In genomic region chr7:4899649-4900522, GRCm38 (mm10) we compare ENCODE assay signal across 9 mouse cellular contexts. TPM values are rescaled to one million over a fixed set of nuclear protein-coding genes. Genes with fewer than 3 reads are reported as not detected.
DNase-seq lines count a peak whose midpoint lies in the region; ATAC-seq and TF ChIP-seq lines count a peak whose summit lies in the region.
"Had no signal": no experiment of that assay in that cellular context is flagged by ENCODE, and none has a peak within 500 bp of the region (broad histone marks: within the 10 kb centered on the region; RNA-seq: fewer than 3 reads in every experiment).

No protein-coding gene starts in this region.

- peak overlapping the region; percentile 17; the same call in 1 of the 2 replicates for H3K9ac ChIP-seq in kidney, embryonic 15.5 days
- no peak overlapping the region; the same call in 1 of the 2 replicates for H3K9ac ChIP-seq in limb, embryonic 12.5 days (replicated peaks)
- H3K9ac ChIP-seq in midbrain, embryonic 16.5 days (ENCODE audit: low read depth, low read length), result peak overlapping the region; percentile 62

- H3K4me2 ChIP-seq in kidney, embryonic 15.5 days, result peak overlapping the region; percentile 63
- H3K4me2 ChIP-seq in limb, embryonic 12.5 days, result peak overlapping the region; percentile 50
- peak overlapping the region; percentile 60 for H3K4me2 ChIP-seq in midbrain, embryonic 16.5 days (ENCODE audit: low read length)

- peaks cover 3% of the 10 kb centered on the region; the same call in 1 of the 2 replicates for H3K9me3 ChIP-seq in kidney, embryonic 15.5 days (replicated peaks)
- peaks cover 3% of the 10 kb centered on the region for H3K9me3 ChIP-seq in heart, embryonic 10.5 days
- peaks cover 4% of the 10 kb centered on the region for H3K9me3 ChIP-seq in limb, embryonic 12.5 days
- no peaks in the 10 kb centered on the region for H3K9me3 ChIP-seq in midbrain, embryonic 16.5 days (replicated peaks; ENCODE audit: control insufficient read depth, low read length, poor library complexity, severe bottlenecking)

- peaks cover 18% of the 10 kb centered on the region for H3K4me1 ChIP-seq in kidney, embryonic 15.5 days
- H3K4me1 ChIP-seq in cortical plate, adult 2 months (ENCODE audit: control insufficient read depth, insufficient read depth, low read length), result peaks cover 2% of the 10 kb centered on the region
- peaks cover 12% of the 10 kb centered on the region for H3K4me1 ChIP-seq in heart, embryonic 10.5 days
- H3K4me1 ChIP-seq in limb, embryonic 12.5 days (replicated peaks), result 0 out of 2 replicates have a peak, but pooled peaks cover 2% of the 10 kb centered on the region
- peaks cover 11% of the 10 kb centered on the region for H3K4me1 ChIP-seq in midbrain, embryonic 16.5 days (ENCODE audit: control insufficient read depth, insufficient read depth, low read length)

- no peak for TF ChIP-seq POLR2A in cortical plate, adult 2 months (IDR thresholded peaks at IDR 0.05; ENCODE audit: extremely low read depth, insufficient read depth, low read length)

- 4% methylated on average over 19 of the region's 19 CpGs for WGBS in kidney, embryonic 15.5 days
- 7% methylated on average over 19 of the region's 19 CpGs for WGBS in heart, embryonic 10.5 days
- 7% methylated on average over 19 of the region's 19 CpGs for WGBS in limb, embryonic 12.5 days
- WGBS in midbrain, embryonic 16.5 days, result 6% methylated on average over 19 of the region's 19 CpGs

- peak overlapping the region; percentile 35 for H3K4me3 ChIP-seq in kidney, embryonic 15.5 days (replicated peaks)
- H3K4me3 ChIP-seq in cortical plate, adult 2 months (ENCODE audit: insufficient read depth, low read length), result peak overlapping the region; percentile 10
- H3K4me3 ChIP-seq in heart, embryonic 10.5 days, result peak overlapping the region; percentile 51
- peak overlapping the region; percentile 16 for H3K4me3 ChIP-seq in limb, embryonic 12.5 days (replicated peaks)
- peak overlapping the region; percentile 34 for H3K4me3 ChIP-seq in midbrain, embryonic 16.5 days (ENCODE audit: low read depth, low read length)

- no peak overlapping the region for H3K27ac ChIP-seq in kidney, embryonic 15.5 days
- H3K27ac ChIP-seq in cortical plate, adult 2 months (ENCODE audit: insufficient read depth, low read length), result no peak overlapping the region
- H3K27ac ChIP-seq in heart, embryonic 10.5 days, result peak overlapping the region; percentile 87
- no peak overlapping the region for H3K27ac ChIP-seq in limb, embryonic 12.5 days
- peak overlapping the region; percentile 14; the same call in 1 of the 2 replicates for H3K27ac ChIP-seq in midbrain, embryonic 16.5 days (ENCODE audit: low read length)

- TF ChIP-seq CTCF in cortical plate, adult 2 months (IDR thresholded peaks at IDR 0.05; ENCODE audit: extremely low read depth, insufficient read depth, low read length), result no peak

- ATAC-seq in kidney, embryonic 15.5 days (replicated peaks; ENCODE audit: low FRiP score), result peak; percentile 13; the same call in 1 of the 2 replicates
- no peak for ATAC-seq in limb, embryonic 12.5 days (ENCODE audit: insufficient number of reproducible peaks, insufficient read depth, low FRiP score, low TSS enrichment, low read depth)
- ATAC-seq in midbrain, embryonic 16.5 days, result peak; percentile 74

- H3K27me3 ChIP-seq in kidney, embryonic 15.5 days, result no peaks in the 10 kb centered on the region
- peaks cover 6% of the 10 kb centered on the region; the same call in 1 of the 2 replicates for H3K27me3 ChIP-seq in heart, embryonic 10.5 days (ENCODE audit: insufficient read depth, poor library complexity, severe bottlenecking)
- H3K27me3 ChIP-seq in limb, embryonic 12.5 days, result peaks cover 33% of the 10 kb centered on the region
- no peaks in the 10 kb centered on the region for H3K27me3 ChIP-seq in midbrain, embryonic 16.5 days (ENCODE audit: control insufficient read depth, insufficient read depth, low read depth, low read length)

- no peaks in the 10 kb centered on the region for H3K36me3 ChIP-seq in kidney, embryonic 15.5 days
- no peaks in the 10 kb centered on the region for H3K36me3 ChIP-seq in heart, embryonic 10.5 days
- H3K36me3 ChIP-seq in limb, embryonic 12.5 days, result no peaks in the 10 kb centered on the region
- H3K36me3 ChIP-seq in midbrain, embryonic 16.5 days (ENCODE audit: control insufficient read depth, insufficient read depth, low read length), result no peaks in the 10 kb centered on the region

- no peak for DNase-seq in kidney, adult 11 months
- DNase-seq in heart, embryonic 10.5 days (ENCODE audit: low spot score), result no peak
- DNase-seq in right cerebral cortex, adult 2 months (ENCODE audit: low spot score in 2 of 2), result no peak
- no peak for DNase-seq in right cerebral cortex, postnatal 36 days (ENCODE audit: low spot score in 2 of 2)

RNA-seq across cellular contexts. Expression of gene Gm36210, which starts 6.4 kb away (rescaled TPM):
- not detected in 2 replicates for polyA plus RNA-seq in kidney, embryonic 15.5 days (2015; fragmentation: Nextera tagmentation; extraction: Ambion mirVana)
- 0.31 and 0.32 TPM in 2 replicates for polyA plus RNA-seq in cortical plate, adult 2 months (2012; rRNA removed)
- 0.18 and 0.36 TPM in 2 replicates for polyA plus RNA-seq in heart, embryonic 10.5 days (2016; fragmentation: Nextera tagmentation; extraction: Ambion mirVana)
- not detected in 2 replicates for polyA plus RNA-seq in limb, embryonic 12.5 days (2016; fragmentation: Nextera tagmentation; extraction: Ambion mirVana)
- polyA plus RNA-seq in midbrain, embryonic 16.5 days (2015; fragmentation: Nextera tagmentation; extraction: Ambion mirVana), result 0.32 and 0.38 TPM in 2 replicates
- polyA plus RNA-seq: large intestine, adult 2 months had no signal

RNA-seq across cellular contexts. Expression of gene Zfp628, which starts 15.1 kb away (rescaled TPM):
- polyA plus RNA-seq in kidney, embryonic 15.5 days (2015; fragmentation: Nextera tagmentation; extraction: Ambion mirVana), result 4.0 and 4.1 TPM in 2 replicates
- polyA plus RNA-seq in cortical plate, adult 2 months (2012; rRNA removed), result 9.7 TPM in 2 replicates
- polyA plus RNA-seq in heart, embryonic 10.5 days (2016; fragmentation: Nextera tagmentation; extraction: Ambion mirVana), result 2.9 and 3.5 TPM in 2 replicates
- 3.6 and 4.2 TPM in 2 replicates for polyA plus RNA-seq in limb, embryonic 12.5 days (2016; fragmentation: Nextera tagmentation; extraction: Ambion mirVana)
- polyA plus RNA-seq in midbrain, embryonic 16.5 days (2015; fragmentation: Nextera tagmentation; extraction: Ambion mirVana), result 3.1 and 3.6 TPM in 2 replicates

RNA-seq across cellular contexts. Expression of gene Nat14, which starts 21.9 kb away (rescaled TPM):
- 4.2 and 5.3 TPM in 2 replicates for polyA plus RNA-seq in kidney, embryonic 15.5 days (2015; fragmentation: Nextera tagmentation; extraction: Ambion mirVana)
- polyA plus RNA-seq in cortical plate, adult 2 months (2012; rRNA removed), result 91.7 and 94.0 TPM in 2 replicates
- polyA plus RNA-seq in heart, embryonic 10.5 days (2016; fragmentation: Nextera tagmentation; extraction: Ambion mirVana), result 4.3 and 5.5 TPM in 2 replicates
- polyA plus RNA-seq in limb, embryonic 12.5 days (2016; fragmentation: Nextera tagmentation; extraction: Ambion mirVana), result 3.1 and 4.4 TPM in 2 replicates
- polyA plus RNA-seq in midbrain, embryonic 16.5 days (2015; fragmentation: Nextera tagmentation; extraction: Ambion mirVana), result 48.2 and 49.4 TPM in 2 replicates

RNA-seq across cellular contexts. Expression of gene Isoc2a, which starts 22.9 kb away (rescaled TPM):
- 0.93 and 1.2 TPM in 2 replicates for polyA plus RNA-seq in kidney, embryonic 15.5 days (2015; fragmentation: Nextera tagmentation; extraction: Ambion mirVana)
- polyA plus RNA-seq in cortical plate, adult 2 months (2012; rRNA removed), result 11.7 and 11.8 TPM in 2 replicates
- polyA plus RNA-seq in heart, embryonic 10.5 days (2016; fragmentation: Nextera tagmentation; extraction: Ambion mirVana), result 1.3 TPM in 2 replicates
- 0.97 and 1.3 TPM in 2 replicates for polyA plus RNA-seq in limb, embryonic 12.5 days (2016; fragmentation: Nextera tagmentation; extraction: Ambion mirVana)
- 0.46 and 0.57 TPM in 2 replicates for polyA plus RNA-seq in midbrain, embryonic 16.5 days (2015; fragmentation: Nextera tagmentation; extraction: Ambion mirVana)

RNA-seq across cellular contexts. Expression of gene Ssc5d, which starts 25.7 kb away (rescaled TPM):
- polyA plus RNA-seq in kidney, embryonic 15.5 days (2015; fragmentation: Nextera tagmentation; extraction: Ambion mirVana), result 1.9 and 2.7 TPM in 2 replicates
- 3.8 and 4.1 TPM in 2 replicates for polyA plus RNA-seq in cortical plate, adult 2 months (2012; rRNA removed)
- polyA plus RNA-seq in heart, embryonic 10.5 days (2016; fragmentation: Nextera tagmentation; extraction: Ambion mirVana), result 1.2 and 1.6 TPM in 2 replicates
- polyA plus RNA-seq in limb, embryonic 12.5 days (2016; fragmentation: Nextera tagmentation; extraction: Ambion mirVana), result 2.5 and 3.1 TPM in 2 replicates
- polyA plus RNA-seq in midbrain, embryonic 16.5 days (2015; fragmentation: Nextera tagmentation; extraction: Ambion mirVana), result 0.72 and 0.85 TPM in 2 replicates

Comparison
In these comparisons a context has a peak if more than half of its experiments do, and no peak if none do; other contexts are left out.
1. H3K27ac ChIP-seq: peak in heart, embryonic 10.5 days (single experiment) and midbrain, embryonic 16.5 days (single experiment); none in kidney, embryonic 15.5 days (single experiment), cortical plate, adult 2 months (single experiment) and limb, embryonic 12.5 days (single experiment).
2. Peak in every context shown above with its lines, with median percentiles within 50 percentile points of each other: H3K4me2 ChIP-seq and H3K4me3 ChIP-seq.